Mouse (Mus musculus) left cerebral cortex, adult 18-20 months (tissue): ENCODE measurements at regions not wholly inside any gene's neighbourhood (a gene's known extent, or its start where the extent isn't known, plus 50 kb on each side); places are given as distances from the start of the nearest gene placed in this dataset.

Experiments used
- DNase-seq, 2 experiments: peaks; one replicate each; pipeline ENCODE4 v3.0.0; 2021 to 2022; ENCODE audit warnings: low spot score in 2 of 2, mixed read lengths in 1 of 2

DNA sequence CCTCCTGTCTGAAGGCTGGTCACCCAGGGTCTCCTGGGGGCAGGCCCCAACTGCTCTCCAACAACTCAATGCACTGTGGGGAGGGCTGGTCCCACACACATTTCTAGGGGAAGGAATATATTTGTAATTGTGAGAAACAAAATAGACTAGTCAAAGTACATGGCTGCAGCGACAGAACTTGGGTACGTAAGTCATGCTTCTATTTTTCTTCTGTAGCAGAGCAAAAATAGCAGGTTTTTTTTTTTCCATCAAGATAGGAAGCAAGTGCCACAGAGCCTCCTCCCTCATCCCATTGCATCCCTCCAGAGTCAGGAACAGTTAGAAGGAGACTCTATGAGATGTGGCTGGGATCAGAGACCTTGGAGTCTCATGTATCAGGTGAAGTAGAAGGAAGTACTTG is 124.9 kb upstream of the Tnr start:
- DNase-seq, result no peak

- no peak for DNase-seq
Observed at GRCm38 (mm10) chr1:159406317-159406716, 117.3 kb upstream of the Tnr start.

DNA sequence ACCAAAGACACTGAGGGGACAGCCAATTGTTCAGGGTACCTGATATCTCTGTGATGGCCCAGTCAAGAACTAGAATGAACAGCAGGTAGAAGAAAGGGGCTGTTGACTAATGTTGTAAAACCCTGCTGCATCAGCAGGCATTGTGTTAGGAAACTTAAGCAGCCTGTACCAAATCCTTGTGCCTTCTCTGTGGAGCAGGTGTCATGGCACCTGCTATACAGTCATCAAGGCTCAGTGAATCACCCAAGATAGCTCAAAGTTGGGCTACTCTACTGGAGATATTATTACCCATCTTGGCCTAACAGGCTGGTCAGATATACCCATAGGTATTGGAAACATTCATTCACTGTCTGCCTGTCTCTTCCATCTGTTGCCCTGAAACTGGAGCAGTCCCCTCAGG is 116.8 kb upstream of the Tnr start:
- no peak for DNase-seq

DNA sequence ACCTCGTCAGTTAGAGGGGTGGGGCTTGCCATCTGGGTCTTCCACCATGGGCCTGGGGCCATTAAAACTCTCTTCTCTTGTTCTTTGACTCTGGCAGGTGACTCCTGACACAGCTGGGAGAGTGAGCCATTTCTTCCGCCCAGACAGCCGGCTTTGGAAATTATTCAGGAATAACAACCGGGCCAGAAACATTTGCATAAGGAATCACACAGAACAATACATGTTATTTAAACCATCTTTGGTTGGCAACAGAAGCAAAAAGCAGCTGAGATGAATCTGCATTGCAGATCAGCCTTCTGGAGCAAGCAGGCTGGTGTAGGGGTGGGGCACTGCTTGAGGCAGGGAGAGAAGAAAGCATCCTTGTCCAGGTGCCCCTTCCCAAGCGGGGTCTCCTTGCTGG is 110.2 kb upstream of the Tnr start:
- peak in 1 of 2 experiments; percentile 41 for DNase-seq

DNA sequence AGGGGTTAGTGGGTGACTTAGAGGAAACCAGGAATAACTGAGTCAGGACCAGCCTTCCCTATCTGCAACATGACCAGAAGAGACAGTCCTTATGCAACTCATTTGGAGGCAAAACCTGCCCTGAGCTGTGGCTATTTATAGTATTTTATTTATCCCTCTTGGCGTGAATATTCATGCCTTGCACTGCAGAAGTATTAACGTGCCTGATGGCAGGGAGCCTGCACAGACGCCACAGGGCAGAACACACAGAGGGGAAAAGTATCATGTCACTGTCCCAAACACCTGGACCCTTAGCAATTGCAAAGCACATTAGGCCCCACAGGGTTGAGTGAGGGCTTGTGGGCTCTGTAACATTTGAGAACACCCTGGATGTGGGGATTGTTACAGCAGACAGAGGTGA is 107.9 kb upstream of the Tnr start:
- no peak for DNase-seq

- DNase-seq, result no peak
Observed at GRCm38 (mm10) chr1:159417176-159417575, 106.4 kb upstream of the Tnr start.

GRCm38 (mm10) chr1:159419301-159419965 is 104.1 kb upstream of the Tnr start:
- no peak for DNase-seq

DNA sequence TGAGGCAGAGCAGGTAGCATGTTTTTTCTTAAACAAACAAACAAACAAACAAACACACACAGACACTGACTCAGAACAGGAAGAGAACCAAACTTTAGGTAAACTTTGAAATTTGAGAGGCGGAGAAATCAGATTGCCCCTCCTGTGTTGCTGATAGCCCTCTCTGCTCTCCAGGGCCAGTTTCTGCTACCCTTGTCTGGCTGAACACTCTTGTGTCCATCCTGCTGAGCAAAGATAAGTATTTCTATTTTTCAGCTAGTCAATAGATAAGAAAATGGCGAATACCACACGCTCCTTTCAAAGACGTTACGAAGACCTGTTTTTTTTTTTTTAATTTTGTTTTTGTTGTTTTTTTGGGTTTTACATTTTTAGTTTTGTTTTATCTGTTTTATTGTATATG is 103.4 kb upstream of the Tnr start:
- no peak for DNase-seq

- peak; percentile 37 to 55 for DNase-seq
Observed at GRCm38 (mm10) chr1:159423694-159424093, 99.9 kb upstream of the Tnr start.

- DNase-seq, result no peak
Observed at GRCm38 (mm10) chr1:159429926-159430325, 93.6 kb upstream of the Tnr start.

DNA sequence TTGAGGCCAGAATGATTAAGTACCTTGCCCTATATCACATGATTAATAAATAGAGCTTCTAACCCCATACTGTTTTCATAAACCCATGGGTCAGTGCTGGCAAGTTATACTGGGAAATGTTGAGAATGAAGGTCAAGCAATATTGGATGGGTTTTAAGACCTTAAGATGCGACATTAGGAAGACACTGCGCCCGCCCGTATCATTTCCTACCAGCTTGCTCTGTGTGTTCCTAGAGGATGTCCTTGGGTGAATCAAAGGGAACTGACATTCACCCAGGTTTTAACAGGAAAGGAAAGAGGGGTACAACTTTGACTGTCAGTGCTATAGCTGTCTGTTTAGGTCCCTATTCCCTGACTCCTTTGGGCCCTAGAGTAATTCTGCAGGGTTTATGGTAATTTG is 90.0 kb upstream of the Tnr start:
- no peak for DNase-seq

- no peak for DNase-seq
Observed at GRCm38 (mm10) chr1:159440770-159441169, 82.8 kb upstream of the Tnr start.

GRCm38 (mm10) chr1:159444093-159444492 is 79.5 kb upstream of the Tnr start:
- DNase-seq, result no peak

GRCm38 (mm10) chr1:159445465-159445864 is 78.1 kb upstream of the Tnr start:
- DNase-seq, result no peak

- DNase-seq, result no peak
Observed at GRCm38 (mm10) chr1:159451462-159451861, 72.1 kb upstream of the Tnr start.

GRCm38 (mm10) chr1:159460876-159461275 is 62.7 kb upstream of the Tnr start:
- no peak for DNase-seq

- DNase-seq, result no peak
Observed at GRCm38 (mm10) chr1:159470941-159471340, 52.6 kb upstream of the Tnr start.
